Comparison of ENCODE assay signal across 11 mouse cellular contexts in genomic region chr2:170078442-170079017, GRCm38 (mm10).
DNase-seq lines count a peak whose midpoint lies in the region; ATAC-seq and TF ChIP-seq lines count a peak whose summit lies in the region.
"Had no signal": no experiment of that assay in that cellular context is flagged by ENCODE, and none has a peak within 500 bp of the region (broad histone marks: within the 10 kb centered on the region; RNA-seq: fewer than 3 reads in every experiment).

No protein-coding gene starts in this region.

- no peak for ATAC-seq in hindbrain, embryonic 11.5 days (ENCODE audit: low FRiP score)
- ATAC-seq in hindbrain, embryonic 12.5 days (ENCODE audit: low FRiP score): no peak
- ATAC-seq in midbrain, embryonic 11.5 days (ENCODE audit: low FRiP score): no peak
- peak; percentile 29; the same call in 1 of the 2 replicates for ATAC-seq in stomach, embryonic 16.5 days (ENCODE audit: insufficient read depth, low FRiP score)
- ATAC-seq in forebrain, postnatal 0 days: no peak

- H3K36me3 ChIP-seq in hindbrain, embryonic 11.5 days (ENCODE audit: control insufficient read depth, insufficient read depth, low read length): no peaks in the 10 kb centered on the region
- H3K36me3 ChIP-seq in hindbrain, embryonic 12.5 days: no peaks in the 10 kb centered on the region
- no peaks in the 10 kb centered on the region for H3K36me3 ChIP-seq in midbrain, embryonic 11.5 days (ENCODE audit: control insufficient read depth, insufficient read depth, low read length)
- no peaks in the 10 kb centered on the region for H3K36me3 ChIP-seq in midbrain, embryonic 10.5 days
- H3K36me3 ChIP-seq in stomach, embryonic 16.5 days (ENCODE audit: control insufficient read depth, insufficient read depth, low read length): no peaks in the 10 kb centered on the region
- H3K36me3 ChIP-seq in forebrain, postnatal 0 days (ENCODE audit: insufficient read depth): no peaks in the 10 kb centered on the region
- H3K36me3 ChIP-seq: heart, embryonic 10.5 days; lung, embryonic 15.5 days; neural tube, embryonic 13.5 days had no signal

- no peak overlapping the region for H3K4me2 ChIP-seq in hindbrain, embryonic 11.5 days (replicated peaks; ENCODE audit: low read depth, low read length)
- no peak overlapping the region for H3K4me2 ChIP-seq in hindbrain, embryonic 12.5 days (replicated peaks)
- H3K4me2 ChIP-seq in midbrain, embryonic 11.5 days: no peak overlapping the region
- no peak overlapping the region for H3K4me2 ChIP-seq in stomach, embryonic 16.5 days (ENCODE audit: low read depth, low read length)
- no peak overlapping the region for H3K4me2 ChIP-seq in forebrain, postnatal 0 days (ENCODE audit: low read depth)
- H3K4me2 ChIP-seq: lung, embryonic 15.5 days; neural tube, embryonic 13.5 days had no signal

- no peaks in the 10 kb centered on the region for H3K9me3 ChIP-seq in hindbrain, embryonic 11.5 days (ENCODE audit: control insufficient read depth, low read length)
- no peaks in the 10 kb centered on the region for H3K9me3 ChIP-seq in hindbrain, embryonic 12.5 days (replicated peaks)
- no peaks in the 10 kb centered on the region for H3K9me3 ChIP-seq in midbrain, embryonic 11.5 days (ENCODE audit: control insufficient read depth, low read length)
- H3K9me3 ChIP-seq in midbrain, embryonic 10.5 days (replicated peaks): no peaks in the 10 kb centered on the region
- no peaks in the 10 kb centered on the region for H3K9me3 ChIP-seq in stomach, embryonic 16.5 days (replicated peaks; ENCODE audit: control insufficient read depth, low read length)
- no peaks in the 10 kb centered on the region for H3K9me3 ChIP-seq in forebrain, postnatal 0 days (ENCODE audit: low read length)
- H3K9me3 ChIP-seq: heart, embryonic 10.5 days; lung, embryonic 15.5 days; neural tube, embryonic 13.5 days had no signal

- H3K9ac ChIP-seq in hindbrain, embryonic 11.5 days (ENCODE audit: low read depth, low read length): no peak overlapping the region
- no peak overlapping the region for H3K9ac ChIP-seq in hindbrain, embryonic 12.5 days
- no peak overlapping the region for H3K9ac ChIP-seq in midbrain, embryonic 11.5 days (ENCODE audit: low read length)
- H3K9ac ChIP-seq in stomach, embryonic 16.5 days (ENCODE audit: low read length): no peak overlapping the region
- H3K9ac ChIP-seq in forebrain, postnatal 0 days: no peak overlapping the region
- H3K9ac ChIP-seq: lung, embryonic 15.5 days; neural tube, embryonic 13.5 days had no signal

- peak; percentile 3; the same call in 1 of the 2 replicates for TF ChIP-seq CTCF in brain, embryonic 14.5 days (IDR thresholded peaks at IDR 0.05; ENCODE audit: borderline replicate concordance, extremely low read depth, insufficient read depth, insufficient read length)
- TF ChIP-seq CTCF in forebrain, postnatal 0 days (IDR thresholded peaks at IDR 0.05; ENCODE audit: low read depth): no peak

- peak; percentile 23 for DNase-seq in hindbrain, embryonic 11.5 days (ENCODE audit: low spot score)
- DNase-seq in midbrain, embryonic 11.5 days (ENCODE audit: low spot score, missing footprints): peak; percentile 70
- no peak for DNase-seq in midbrain, embryonic 10.5 days (ENCODE audit: low spot score)
- DNase-seq in brain, embryonic 14.5 days (ENCODE audit: low read depth): no peak
- no peak for DNase-seq in forebrain, postnatal 0 days
- DNase-seq in ovary, postnatal 14 days (ENCODE audit: low spot score): no peak

- TF ChIP-seq POLR2A in brain, embryonic 14.5 days (IDR thresholded peaks at IDR 0.05; ENCODE audit: borderline replicate concordance, extremely low read depth, insufficient read depth, insufficient read length, poor library complexity, severe bottlenecking): no peak

- H3K4me3 ChIP-seq in hindbrain, embryonic 11.5 days (ENCODE audit: low read depth, low read length): no peak overlapping the region
- no peak overlapping the region for H3K4me3 ChIP-seq in hindbrain, embryonic 12.5 days
- H3K4me3 ChIP-seq in midbrain, embryonic 11.5 days (ENCODE audit: low read depth, low read length): no peak overlapping the region
- no peak overlapping the region for H3K4me3 ChIP-seq in midbrain, embryonic 10.5 days
- H3K4me3 ChIP-seq in stomach, embryonic 16.5 days (replicated peaks; ENCODE audit: low read length): no peak overlapping the region
- H3K4me3 ChIP-seq in forebrain, postnatal 0 days (ENCODE audit: low read depth, low read length): no peak overlapping the region
- H3K4me3 ChIP-seq: heart, embryonic 10.5 days; lung, embryonic 15.5 days; neural tube, embryonic 13.5 days had no signal

- no peaks in the 10 kb centered on the region for H3K27me3 ChIP-seq in hindbrain, embryonic 11.5 days (ENCODE audit: control insufficient read depth, insufficient read depth, low read length)
- no peaks in the 10 kb centered on the region; the same call in 1 of the 2 replicates for H3K27me3 ChIP-seq in hindbrain, embryonic 12.5 days
- no peaks in the 10 kb centered on the region for H3K27me3 ChIP-seq in midbrain, embryonic 11.5 days (ENCODE audit: control insufficient read depth, insufficient read depth, low read length)
- H3K27me3 ChIP-seq in midbrain, embryonic 10.5 days (ENCODE audit: low read depth, poor library complexity, severe bottlenecking): no peaks in the 10 kb centered on the region
- H3K27me3 ChIP-seq in stomach, embryonic 16.5 days (ENCODE audit: control insufficient read depth, insufficient read depth, low read length): no peaks in the 10 kb centered on the region
- H3K27me3 ChIP-seq in forebrain, postnatal 0 days (ENCODE audit: insufficient read depth, low read length): no peaks in the 10 kb centered on the region
- H3K27me3 ChIP-seq: lung, embryonic 15.5 days; neural tube, embryonic 13.5 days had no signal

- H3K4me1 ChIP-seq in hindbrain, embryonic 11.5 days (replicated peaks; ENCODE audit: control insufficient read depth, insufficient read depth, low read length): no peaks in the 10 kb centered on the region
- H3K4me1 ChIP-seq in hindbrain, embryonic 12.5 days: peaks cover 2% of the 10 kb centered on the region; the same call in 1 of the 2 replicates
- H3K4me1 ChIP-seq in midbrain, embryonic 11.5 days (ENCODE audit: control insufficient read depth, insufficient read depth, low read length): no peaks in the 10 kb centered on the region
- H3K4me1 ChIP-seq in midbrain, embryonic 10.5 days: no peaks in the 10 kb centered on the region
- H3K4me1 ChIP-seq in stomach, embryonic 16.5 days (ENCODE audit: control insufficient read depth, insufficient read depth, low read length): peaks cover 7% of the 10 kb centered on the region; the same call in 1 of the 2 replicates
- H3K4me1 ChIP-seq in forebrain, postnatal 0 days (ENCODE audit: insufficient read depth): no peaks in the 10 kb centered on the region
- H3K4me1 ChIP-seq: heart, embryonic 10.5 days had no signal

- 50% methylated on average over 15 of the region's 15 CpGs for WGBS in hindbrain, embryonic 11.5 days
- 58% methylated on average over 15 of the region's 15 CpGs for WGBS in hindbrain, embryonic 12.5 days
- WGBS in midbrain, embryonic 11.5 days: 59% methylated on average over 15 of the region's 15 CpGs
- WGBS in midbrain, embryonic 10.5 days: 59% methylated on average over 15 of the region's 15 CpGs
- 36% methylated on average over 15 of the region's 15 CpGs for WGBS in stomach, embryonic 16.5 days
- WGBS in forebrain, postnatal 0 days: 60% methylated on average over 15 of the region's 15 CpGs

- H3K27ac ChIP-seq in hindbrain, embryonic 11.5 days (ENCODE audit: low read depth, low read length): no peak overlapping the region
- no peak overlapping the region for H3K27ac ChIP-seq in hindbrain, embryonic 12.5 days
- no peak overlapping the region for H3K27ac ChIP-seq in midbrain, embryonic 11.5 days (ENCODE audit: low read depth, low read length)
- H3K27ac ChIP-seq in midbrain, embryonic 10.5 days (replicated peaks): no peak overlapping the region
- no peak overlapping the region; the same call in 1 of the 2 replicates for H3K27ac ChIP-seq in stomach, embryonic 16.5 days (ENCODE audit: low read length)
- no peak overlapping the region for H3K27ac ChIP-seq in forebrain, postnatal 0 days (ENCODE audit: low read depth, low read length)
- H3K27ac ChIP-seq: heart, embryonic 10.5 days; lung, embryonic 15.5 days; neural tube, embryonic 13.5 days had no signal

Comparison
In these comparisons a context has a peak if more than half of its experiments do, and no peak if none do; other contexts are left out.
1. DNase-seq: peak in hindbrain, embryonic 11.5 days (single experiment) and midbrain, embryonic 11.5 days (single experiment); none in midbrain, embryonic 10.5 days (single experiment), brain, embryonic 14.5 days (single experiment), forebrain, postnatal 0 days (single experiment) and ovary, postnatal 14 days (single experiment).